Mouse (Mus musculus): ENCODE measurements at regions not wholly inside any gene's neighbourhood (a gene's known extent, or its start where the extent isn't known, plus 50 kb on each side); places are given as distances from the start of the nearest gene placed in this dataset.

- no peak for DNase-seq (ENCODE audit: low spot score in 2 of 2)
These were observed 62.8 kb upstream of the Gm47985 start for GRCm38 (mm10) chr1:151119566-151119965.

GRCm38 (mm10) chr1:151121686-151122085 lies 60.7 kb upstream of the Gm47985 start:
- DNase-seq (ENCODE audit: low spot score in 2 of 2), result no peak

GRCm38 (mm10) chr1:151123964-151124363 lies 58.4 kb upstream of the Gm47985 start:
- no peak for DNase-seq (ENCODE audit: low spot score in 2 of 2)

GRCm38 (mm10) chr1:151125028-151125659 lies 57.2 kb upstream of the Gm47985 start:
- peak in 1 of 2 experiments; percentile 45 for DNase-seq (ENCODE audit: low spot score in 2 of 2)

- peak in 1 of 2 experiments; percentile 32 for DNase-seq (ENCODE audit: low spot score in 2 of 2)
These were observed 56.4 kb upstream of the Gm47985 start for GRCm38 (mm10) chr1:151125764-151126485.

- no peak for DNase-seq (ENCODE audit: low spot score in 2 of 2)
These were observed 55.6 kb upstream of the Gm47985 start for GRCm38 (mm10) chr1:151126756-151127155.

GRCm38 (mm10) chr1:151128005-151128404 lies 54.3 kb upstream of the Gm47985 start:
- no peak for DNase-seq (ENCODE audit: low spot score in 2 of 2)

- DNase-seq (ENCODE audit: low spot score in 2 of 2), result no peak
These were observed 53.4 kb upstream of the Gm47985 start for GRCm38 (mm10) chr1:151128955-151129354.

GRCm38 (mm10) chr1:151130036-151130435 lies 52.3 kb upstream of the Gm47985 start:
- DNase-seq (ENCODE audit: low spot score in 2 of 2), result no peak

GRCm38 (mm10) chr1:151130845-151131626 lies 51.3 kb upstream of the Gm47985 start:
- no peak for DNase-seq (ENCODE audit: low spot score in 2 of 2)

- no peak for DNase-seq (ENCODE audit: low spot score in 2 of 2)
These were observed 50.6 kb upstream of the Gm47985 start for GRCm38 (mm10) chr1:151131627-151132284.
